Mouse (Mus musculus): Measurements from ENCODE around the gene Tada2b.

GRCm38 (mm10) chr5:36463391-36463790 lies 20.7 kb downstream of the Tada2b start:
- TF ChIP-seq MAFK (IDR thresholded peaks at IDR 0.05; ENCODE audit: insufficient read depth, low read depth, low read length), result no peak
- no peak for TF ChIP-seq CHD2 (IDR thresholded peaks at IDR 0.05; ENCODE audit: low read depth, low read length)
- no peak for TF ChIP-seq ZNF384 (IDR thresholded peaks at IDR 0.05; ENCODE audit: low read depth, low read length)
